Mouse (Mus musculus): ENCODE measurements around the gene Efnb3. TPM values are rescaled to one million over a fixed set of nuclear protein-coding genes. Genes with fewer than 3 reads are reported as not detected.

The Efnb3 gene
- polyA plus RNA-seq, 1 experiment: 77.1 TPM

DNA sequence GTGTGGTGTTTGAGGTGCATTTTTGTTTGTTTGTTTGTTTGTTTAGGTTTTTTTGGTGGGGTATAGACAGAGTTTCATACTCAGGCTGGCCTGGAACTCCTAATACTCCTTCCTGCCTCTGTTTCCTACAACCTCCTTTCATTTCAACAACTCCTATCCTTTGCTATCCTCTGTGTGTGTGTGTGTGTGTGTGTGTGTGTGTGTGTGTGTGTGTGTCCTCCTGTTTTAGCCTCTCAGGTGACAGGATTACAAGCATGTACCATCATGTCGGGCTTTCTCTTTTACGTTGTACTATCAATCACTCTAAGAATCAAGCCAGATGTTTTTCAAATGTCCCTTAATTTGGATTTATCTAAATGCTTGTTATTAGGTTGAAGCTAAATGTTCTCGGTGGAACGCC lies 33.4 kb downstream of the Efnb3 start:
- TF ChIP-seq CTCF (IDR thresholded peaks at IDR 0.05; ENCODE audit: extremely low read depth, insufficient read depth, low read length): no peak
- no peak for TF ChIP-seq POLR2A (IDR thresholded peaks at IDR 0.05; ENCODE audit: extremely low read depth, insufficient read depth, low read length)
- no peak overlapping the region for H3K27ac ChIP-seq (ENCODE audit: insufficient read depth, low read length)
- 0 out of 2 replicates have a peak, but pooled peaks cover 2% of the 10 kb centered on the region for H3K4me1 ChIP-seq (ENCODE audit: control insufficient read depth, insufficient read depth, low read length)
- H3K4me3 ChIP-seq (ENCODE audit: insufficient read depth, low read length): peak overlapping the region; percentile 14; the same call in 1 of the 2 replicates

- Histone ChIP-seq H3K4me1 (ENCODE audit: control insufficient read depth, insufficient read depth, low read length) (0 out of 2 replicates have a peak, but pooled peaks cover 4% of the 10 kb centered on the region), H3K27ac (ENCODE audit: insufficient read depth, low read length) (no peak overlapping the region), H3K4me3 (ENCODE audit: insufficient read depth, low read length) (no peak overlapping the region)
- TF ChIP-seq POLR2A (IDR thresholded peaks at IDR 0.05; ENCODE audit: extremely low read depth, insufficient read depth, low read length): no peak
Measured at GRCm38 (mm10) chr11:69525661-69526060, 34.3 kb downstream of the Efnb3 start.

- Histone ChIP-seq H3K4me3 (ENCODE audit: insufficient read depth, low read length) (no peak overlapping the region), H3K4me1 (ENCODE audit: control insufficient read depth, insufficient read depth, low read length) (0 out of 2 replicates have a peak, but pooled peaks cover 4% of the 10 kb centered on the region), H3K27ac (ENCODE audit: insufficient read depth, low read length) (no peak overlapping the region)
- TF ChIP-seq CTCF (IDR thresholded peaks at IDR 0.05; ENCODE audit: extremely low read depth, insufficient read depth, low read length) (no peak), POLR2A (IDR thresholded peaks at IDR 0.05; ENCODE audit: extremely low read depth, insufficient read depth, low read length) (no peak)
Measured at GRCm38 (mm10) chr11:69523651-69524050, 36.4 kb downstream of the Efnb3 start.

DNA sequence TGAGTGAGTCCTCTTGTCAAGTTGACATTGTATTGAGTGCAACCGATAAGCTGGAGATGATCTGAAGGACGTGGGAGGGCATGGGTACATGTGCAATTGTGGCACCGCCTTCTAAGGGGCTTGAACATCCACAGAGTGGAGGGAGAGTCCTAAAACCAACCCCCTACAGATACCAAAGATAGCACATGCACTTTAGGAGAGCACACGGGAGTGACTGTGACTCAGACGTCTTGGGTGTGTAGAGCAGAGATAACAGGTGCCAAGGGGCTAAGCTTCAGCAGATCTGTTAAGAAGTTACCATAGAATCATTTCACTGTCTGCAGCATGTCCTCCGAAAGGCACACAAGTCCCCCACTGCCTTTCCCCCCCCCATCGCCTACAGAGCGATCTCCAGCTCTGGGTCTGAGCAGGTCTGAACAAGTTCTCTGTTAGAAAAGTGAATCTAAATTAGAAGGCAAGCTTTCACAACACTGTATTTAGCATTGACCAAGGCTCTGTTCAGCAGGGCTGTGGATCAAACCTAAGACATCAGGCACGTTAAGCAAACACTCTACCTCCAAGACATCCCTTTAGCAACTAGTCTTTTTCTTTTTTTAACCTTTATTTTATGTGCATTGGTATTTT lies 38.4 kb downstream of the Efnb3 start:
- 0 out of 2 replicates have a peak, but pooled peaks cover 2% of the 10 kb centered on the region for H3K4me1 ChIP-seq (ENCODE audit: control insufficient read depth, insufficient read depth, low read length)
- H3K27ac ChIP-seq (ENCODE audit: insufficient read depth, low read length): no peak overlapping the region
- H3K4me3 ChIP-seq (ENCODE audit: insufficient read depth, low read length): no peak overlapping the region
- TF ChIP-seq CTCF (IDR thresholded peaks at IDR 0.05; ENCODE audit: extremely low read depth, insufficient read depth, low read length) (no peak), POLR2A (IDR thresholded peaks at IDR 0.05; ENCODE audit: extremely low read depth, insufficient read depth, low read length) (no peak)

DNA sequence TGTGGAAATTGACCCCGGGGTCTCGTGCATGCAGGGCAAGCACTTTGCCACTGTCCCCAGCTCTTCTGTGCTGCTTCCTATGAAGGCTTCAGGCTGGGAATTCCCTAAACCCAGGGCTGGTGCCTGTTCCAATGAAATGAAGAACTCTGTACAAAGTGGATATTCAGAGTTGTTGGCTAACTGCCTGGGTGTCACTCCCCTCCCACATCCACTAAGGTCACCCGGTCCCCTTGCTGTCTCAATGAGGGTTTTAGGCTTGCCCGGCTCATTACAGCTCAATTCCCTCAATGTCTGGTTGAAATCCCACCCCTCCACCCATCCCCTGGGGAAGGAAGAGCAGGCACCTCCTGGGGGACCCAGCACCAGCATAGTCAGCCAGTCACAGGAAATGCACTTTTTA lies 40.0 kb downstream of the Efnb3 start:
- H3K4me1 ChIP-seq (ENCODE audit: control insufficient read depth, insufficient read depth, low read length): 0 out of 2 replicates have a peak, but pooled peaks cover 2% of the 10 kb centered on the region
- TF ChIP-seq POLR2A (IDR thresholded peaks at IDR 0.05; ENCODE audit: extremely low read depth, insufficient read depth, low read length) (no peak), CTCF (IDR thresholded peaks at IDR 0.05; ENCODE audit: extremely low read depth, insufficient read depth, low read length) (no peak)
- H3K4me3 ChIP-seq (ENCODE audit: insufficient read depth, low read length): no peak overlapping the region
- no peak overlapping the region for H3K27ac ChIP-seq (ENCODE audit: insufficient read depth, low read length)

DNA sequence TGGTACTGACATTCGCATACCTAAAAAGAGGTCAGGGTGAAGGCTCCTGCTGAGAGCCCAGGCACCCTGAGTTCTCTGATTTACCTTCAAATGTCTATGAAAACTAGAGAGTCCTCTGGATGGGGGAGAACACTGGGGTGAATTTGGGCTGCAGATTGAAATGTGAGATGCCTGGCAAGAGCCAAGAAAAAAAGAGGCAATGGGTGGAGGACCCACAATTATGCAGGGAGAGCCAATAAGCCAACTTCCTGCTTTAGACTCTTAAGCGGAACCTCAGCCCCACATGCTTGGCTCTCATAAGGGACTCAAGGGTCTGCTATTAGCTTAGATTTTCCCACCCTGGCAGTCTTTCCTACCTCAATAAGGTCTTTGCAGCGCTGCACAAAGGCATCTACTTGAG lies 43.3 kb downstream of the Efnb3 start:
- Histone ChIP-seq H3K4me3 (ENCODE audit: insufficient read depth, low read length) (no peak overlapping the region), H3K27ac (ENCODE audit: insufficient read depth, low read length) (no peak overlapping the region), H3K4me1 (ENCODE audit: control insufficient read depth, insufficient read depth, low read length) (0 out of 2 replicates have a peak, but pooled peaks cover 2% of the 10 kb centered on the region)
- TF ChIP-seq CTCF (IDR thresholded peaks at IDR 0.05; ENCODE audit: extremely low read depth, insufficient read depth, low read length) (no peak), POLR2A (IDR thresholded peaks at IDR 0.05; ENCODE audit: extremely low read depth, insufficient read depth, low read length) (no peak)

DNA sequence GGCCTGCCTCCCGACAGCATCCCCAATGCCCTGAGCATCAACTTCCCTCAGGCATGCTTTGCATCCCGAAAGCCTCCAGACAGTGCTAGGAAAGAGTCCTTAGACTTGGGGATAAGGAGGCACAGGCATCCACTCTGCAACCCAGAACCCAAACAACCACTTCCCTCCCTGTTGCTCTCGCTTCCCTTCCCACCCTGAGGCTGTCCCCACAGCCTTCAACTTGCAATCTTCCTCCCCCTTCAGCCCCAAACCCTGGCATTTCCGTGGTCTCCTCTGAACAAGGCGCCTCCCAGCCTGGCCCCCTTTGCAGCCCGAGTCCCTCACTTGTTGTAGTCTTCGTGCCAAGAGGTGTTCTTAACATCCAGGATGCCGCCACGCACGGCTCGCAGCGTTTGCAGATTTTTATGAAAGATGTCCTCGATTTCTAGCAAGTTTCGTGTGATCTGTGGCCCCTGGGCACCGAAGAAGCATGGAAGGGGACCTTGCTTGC lies 43.8 kb downstream of the Efnb3 start:
- Histone ChIP-seq H3K4me3 (ENCODE audit: insufficient read depth, low read length) (no peak overlapping the region), H3K4me1 (ENCODE audit: control insufficient read depth, insufficient read depth, low read length) (no peaks in the 10 kb centered on the region), H3K27ac (ENCODE audit: insufficient read depth, low read length) (no peak overlapping the region)
- no peak for TF ChIP-seq CTCF (IDR thresholded peaks at IDR 0.05; ENCODE audit: extremely low read depth, insufficient read depth, low read length)
- TF ChIP-seq POLR2A (IDR thresholded peaks at IDR 0.05; ENCODE audit: extremely low read depth, insufficient read depth, low read length): no peak

- TF ChIP-seq CTCF (IDR thresholded peaks at IDR 0.05; ENCODE audit: extremely low read depth, insufficient read depth, low read length) (peak; percentile 97), POLR2A (IDR thresholded peaks at IDR 0.05; ENCODE audit: extremely low read depth, insufficient read depth, low read length) (no peak)
- Histone ChIP-seq H3K4me1 (ENCODE audit: control insufficient read depth, insufficient read depth, low read length) (no peaks in the 10 kb centered on the region), H3K4me3 (ENCODE audit: insufficient read depth, low read length) (no peak overlapping the region), H3K27ac (ENCODE audit: insufficient read depth, low read length) (no peak overlapping the region)
Measured at GRCm38 (mm10) chr11:69513840-69514239, 46.2 kb downstream of the Efnb3 start.

GRCm38 (mm10) chr11:69510796-69511496 lies 49.1 kb downstream of the Efnb3 start:
- Histone ChIP-seq H3K4me1 (ENCODE audit: control insufficient read depth, insufficient read depth, low read length) (no peaks in the 10 kb centered on the region), H3K4me3 (ENCODE audit: insufficient read depth, low read length) (no peak overlapping the region), H3K27ac (ENCODE audit: insufficient read depth, low read length) (no peak overlapping the region)
- TF ChIP-seq CTCF (IDR thresholded peaks at IDR 0.05; ENCODE audit: extremely low read depth, insufficient read depth, low read length): no peak

Other genes with a start within 250 kb of the Efnb3 start
- gene Cntrob, start 236.4 kb downstream of the Efnb3 start, polyA plus RNA-seq (2012; rRNA removed): 25.4 and 32.3 TPM in 2 replicates
- 73.9 and 77.0 TPM in 2 replicates for gene Trappc1, start 236.2 kb downstream of the Efnb3 start, polyA plus RNA-seq (2012; rRNA removed)
- 96.5 and 106 TPM in 2 replicates for gene Kcnab3, start 233.9 kb downstream of the Efnb3 start, polyA plus RNA-seq (2012; rRNA removed)
- gene Rnf227, start 219.7 kb downstream of the Efnb3 start, polyA plus RNA-seq (2012; rRNA removed): 142 and 144 TPM in 2 replicates
- gene Chd3, start 190.8 kb downstream of the Efnb3 start, polyA plus RNA-seq (2012; rRNA removed): 242 and 274 TPM in 2 replicates
- 215 and 222 TPM in 2 replicates for gene Naa38, start 164.7 kb downstream of the Efnb3 start, polyA plus RNA-seq (2012; rRNA removed)
- gene Cyb5d1, start 164.6 kb downstream of the Efnb3 start, polyA plus RNA-seq (2012; rRNA removed): 34.3 and 35.6 TPM in 2 replicates
- gene Tmem88, start 162.0 kb downstream of the Efnb3 start, polyA plus RNA-seq (2012; rRNA removed): 6.5 and 6.8 TPM in 2 replicates
- 5.0 and 5.3 TPM in 2 replicates for gene Kdm6b, start 146.5 kb downstream of the Efnb3 start, polyA plus RNA-seq (2012; rRNA removed)
- 1.6 and 2.1 TPM in 2 replicates for gene Dnah2, start 11.1 kb downstream of the Efnb3 start, polyA plus RNA-seq (2012; rRNA removed)
- 13.6 and 14.3 TPM in 2 replicates for gene Wrap53, start 20.1 kb upstream of the Efnb3 start, polyA plus RNA-seq (2012; rRNA removed)
- 33.9 and 35.1 TPM in 2 replicates for gene Trp53, start 20.2 kb upstream of the Efnb3 start, polyA plus RNA-seq (2012; rRNA removed)
- gene Atp1b2, start 45.7 kb upstream of the Efnb3 start, polyA plus RNA-seq (2012; rRNA removed): 362 and 374 TPM in 2 replicates
- gene Shbg, start 57.7 kb upstream of the Efnb3 start, polyA plus RNA-seq (2012; rRNA removed): 0.06 and 0.08 TPM in 2 replicates
- 18.1 and 21.1 TPM in 2 replicates for gene Sat2, start 61.8 kb upstream of the Efnb3 start, polyA plus RNA-seq (2012; rRNA removed)
- 132 and 158 TPM in 2 replicates for gene Fxr2, start 72.8 kb upstream of the Efnb3 start, polyA plus RNA-seq (2012; rRNA removed)
- 0.25 and 0.28 TPM in 2 replicates for gene Sox15, start 95.1 kb upstream of the Efnb3 start, polyA plus RNA-seq (2012; rRNA removed)
- gene Mpdu1, start 102.4 kb upstream of the Efnb3 start, polyA plus RNA-seq (2012; rRNA removed): 89.7 and 92.8 TPM in 2 replicates
- gene Cd68, start 105.9 kb upstream of the Efnb3 start, polyA plus RNA-seq (2012; rRNA removed): 11.3 and 13.1 TPM in 2 replicates
- gene Eif4a1, start 112.2 kb upstream of the Efnb3 start, polyA plus RNA-seq (2012; rRNA removed): 323 and 335 TPM in 2 replicates
- 120 and 133 TPM in 2 replicates for gene Senp3, start 121.9 kb upstream of the Efnb3 start, polyA plus RNA-seq (2012; rRNA removed)
- gene Tnfsf13, start 125.6 kb upstream of the Efnb3 start, polyA plus RNA-seq (2012; rRNA removed): 6.1 and 7.5 TPM in 2 replicates
- 19.8 and 22.5 TPM in 2 replicates for gene Tnfsf12, start 135.6 kb upstream of the Efnb3 start, polyA plus RNA-seq (2012; rRNA removed)
- gene Tnfsfm13, start 135.9 kb upstream of the Efnb3 start, polyA plus RNA-seq (2012; rRNA removed): 3.8 and 4.3 TPM in 2 replicates
- gene Polr2a, start 198.4 kb upstream of the Efnb3 start, polyA plus RNA-seq (2012; rRNA removed): 21.7 and 23.2 TPM in 2 replicates
- 0.06 TPM in 1 of 2 replicates, not detected in the other for gene Slc35g3, start 201.8 kb upstream of the Efnb3 start, polyA plus RNA-seq (2012; rRNA removed)
- gene Zbtb4, start 205.7 kb upstream of the Efnb3 start, polyA plus RNA-seq (2012; rRNA removed): 56.7 and 58.2 TPM in 2 replicates
- 1.4 and 2.1 TPM in 2 replicates for gene Chrnb1, start 235.7 kb upstream of the Efnb3 start, polyA plus RNA-seq (2012; rRNA removed)
- 17.3 and 17.6 TPM in 2 replicates for gene Fgf11, start 241.7 kb upstream of the Efnb3 start, polyA plus RNA-seq (2012; rRNA removed)
- gene Tmem102, start 245.4 kb upstream of the Efnb3 start, polyA plus RNA-seq (2012; rRNA removed): 0.06 TPM in 1 of 2 replicates, not detected in the other

Data from cortical plate, adult 2 months (tissue).